Mouse (Mus musculus) left cerebral cortex, postnatal 10 days (tissue): ENCODE results near the gene Coq6. TPM values are rescaled to one million over a fixed set of nuclear protein-coding genes. Genes with fewer than 3 reads are reported as not detected.

Experiments
- total RNA-seq, 2 experiments: library from RNA; stranded (reverse); gene quantifications; 2 replicates each; pipeline ENCODE4 v1.2.3; 2021

Coq6 gene
- total RNA-seq, 2 experiments from 2014 or later, result 21.8 to 22.4 TPM

Other genes with a start within 250 kb of the Coq6 start
- gene Dnal1, start 247.3 kb upstream of the Coq6 start, total RNA-seq, result 100 to 1,000 TPM in 1 of 2 experiments, 10 to 100 TPM in 1; 99.1 to 107 TPM
- gene Pnma1, start 213.2 kb upstream of the Coq6 start, total RNA-seq, result 1 to 10 TPM; 7.0 to 8.5 TPM
- 10 to 100 TPM; 12.3 to 13.5 TPM for gene Elmsan1, start 142.8 kb upstream of the Coq6 start, total RNA-seq
- 10 to 100 TPM; 29.7 to 33.7 TPM for gene Ptgr2, start 76.4 kb upstream of the Coq6 start, total RNA-seq
- gene Zfp410, start 44.8 kb upstream of the Coq6 start, total RNA-seq, result 10 to 100 TPM; 35.0 to 36.5 TPM
- 1 to 10 TPM; 9.6 TPM for gene Fam161b, start 176 bp downstream of the Coq6 start, total RNA-seq
- gene Entpd5, start 47.4 kb downstream of the Coq6 start, total RNA-seq, result 10 to 100 TPM; 20.6 to 23.4 TPM
- gene Bbof1, start 47.4 kb downstream of the Coq6 start, total RNA-seq, result 1 to 10 TPM; 5.6 to 6.9 TPM
- 10 to 100 TPM in 1 of 2 experiments, 1 to 10 TPM in 1; 8.4 to 10.7 TPM for gene Rnf113a2, start 55.5 kb downstream of the Coq6 start, total RNA-seq
- gene Aldh6a1, start 89.3 kb downstream of the Coq6 start, total RNA-seq, result 10 to 100 TPM; 29.5 to 32.5 TPM
- 10 to 100 TPM; 16.0 to 16.8 TPM for gene Lin52, start 89.8 kb downstream of the Coq6 start, total RNA-seq
- under 1 TPM; 0.39 TPM for gene Vsx2, start 208.1 kb downstream of the Coq6 start, total RNA-seq